Mouse (Mus musculus): ENCODE measurements around the gene Junb. TPM values are rescaled to one million over a fixed set of nuclear protein-coding genes. Genes with fewer than 3 reads are reported as not detected.
A peak's percentile ranks its signal among the peaks of the same experiment; 100 is the strongest.

The Junb gene
- 80.2 and 118 TPM in 2 replicates for polyA plus RNA-seq (2012; rRNA removed)

GRCm38 (mm10) chr8:84978248-84978940, at the start of gene Junb:
Gene Junb, minus strand, starts transcription at chr8:84978718.
- DNase-seq (ENCODE audit: low read depth, low spot score), result no peak
- under 1% methylated on average over 62 of the region's 63 CpGs for WGBS

- 7% methylated on average over 2 of the region's 2 CpGs for WGBS
- DNase-seq (ENCODE audit: low read depth, low spot score), result no peak
These were observed 49.4 kb upstream of the Junb start for GRCm38 (mm10) chr8:85027922-85028321.

GRCm38 (mm10) chr8:85027516-85027855, 49.0 kb upstream of the Junb start:
- 1% methylated on average over 13 of the region's 13 CpGs for WGBS
- no peak for DNase-seq (ENCODE audit: low read depth, low spot score)

GRCm38 (mm10) chr8:85026670-85027515, 48.4 kb upstream of the Junb start, which contains the start of gene Trir:
Gene Trir, plus strand, starts transcription at chr8:85026823.
- WGBS, result under 1% methylated on average over 74 of the region's 75 CpGs
- DNase-seq (ENCODE audit: low read depth, low spot score), result peak; percentile 96

- WGBS, result 1% methylated on average over 30 of the region's 30 CpGs
- peak; percentile 92 for DNase-seq (ENCODE audit: low read depth, low spot score)
These were observed 46.8 kb upstream of the Junb start, which contains the start of gene Asna1 for GRCm38 (mm10) chr8:85025098-85025932. Gene Asna1, minus strand, starts transcription at chr8:85025281.

- no peak for DNase-seq (ENCODE audit: low read depth, low spot score)
- 91% methylated on average over 3 of the region's 3 CpGs for WGBS
These were observed 45.3 kb upstream of the Junb start for GRCm38 (mm10) chr8:85023846-85024245.

- DNase-seq (ENCODE audit: low read depth, low spot score), result no peak
- WGBS, result 92% methylated on average over 3 of the region's 3 CpGs
These were observed 43.1 kb upstream of the Junb start for GRCm38 (mm10) chr8:85021514-85022055.

- no peak for DNase-seq (ENCODE audit: low read depth, low spot score)
- WGBS, result 67% methylated on average over 5 of the region's 5 CpGs
These were observed 38.7 kb upstream of the Junb start for GRCm38 (mm10) chr8:85017209-85017608.

GRCm38 (mm10) chr8:85016724-85017123, 38.2 kb upstream of the Junb start:
- DNase-seq (ENCODE audit: low read depth, low spot score), result no peak
- 39% methylated on average over 10 of the region's 10 CpGs for WGBS

- DNase-seq (ENCODE audit: low read depth, low spot score), result no peak
- 46% methylated on average over 2 of the region's 2 CpGs for WGBS
These were observed 35.9 kb upstream of the Junb start, which contains the start of gene Best2 for GRCm38 (mm10) chr8:85014431-85014830. Gene Best2, minus strand, starts transcription at chr8:85014531.

GRCm38 (mm10) chr8:85013230-85013840, 34.8 kb upstream of the Junb start:
- WGBS, result 3% methylated on average over 25 of the region's 26 CpGs
- no peak for DNase-seq (ENCODE audit: low read depth, low spot score)

- 11% methylated on average over 28 of the region's 28 CpGs for WGBS
- DNase-seq (ENCODE audit: low read depth, low spot score), result no peak
These were observed 32.7 kb upstream of the Junb start for GRCm38 (mm10) chr8:85011242-85011641.

- DNase-seq (ENCODE audit: low read depth, low spot score), result no peak
- 17% methylated on average over 25 of the region's 25 CpGs for WGBS
These were observed 29.2 kb upstream of the Junb start for GRCm38 (mm10) chr8:85007686-85008085.

GRCm38 (mm10) chr8:84997649-84998295, 19.3 kb upstream of the Junb start:
- WGBS, result 14% methylated on average over 19 of the region's 19 CpGs
- DNase-seq (ENCODE audit: low read depth, low spot score), result no peak

GRCm38 (mm10) chr8:84996978-84997377, 18.5 kb upstream of the Junb start:
- no peak for DNase-seq (ENCODE audit: low read depth, low spot score)
- 94% methylated on average over 5 of the region's 5 CpGs for WGBS

- WGBS, result 70% methylated on average over 25 of the region's 25 CpGs
- no peak for DNase-seq (ENCODE audit: low read depth, low spot score)
These were observed 17.2 kb upstream of the Junb start for GRCm38 (mm10) chr8:84995680-84996079.

GRCm38 (mm10) chr8:84994375-84994774, 15.9 kb upstream of the Junb start:
- 91% methylated on average over 9 of the region's 9 CpGs for WGBS
- DNase-seq (ENCODE audit: low read depth, low spot score), result no peak

- DNase-seq (ENCODE audit: low read depth, low spot score), result no peak
- 2% methylated on average over 15 of the region's 15 CpGs for WGBS
These were observed 12.3 kb upstream of the Junb start for GRCm38 (mm10) chr8:84990836-84991235.

GRCm38 (mm10) chr8:84990349-84990748, 11.8 kb upstream of the Junb start, which contains the start of gene Hook2:
Gene Hook2, plus strand, starts transcription at chr8:84990603.
- WGBS, result 1% methylated on average over 28 of the region's 28 CpGs
- peak; percentile 98 for DNase-seq (ENCODE audit: low read depth, low spot score)
